Mouse (Mus musculus) naive thymus-derived CD4-positive, alpha-beta T cell, adult 5 months (primary cell): ENCODE data around the gene Scyl1. TPM values are rescaled to one million over a fixed set of nuclear protein-coding genes. Genes with fewer than 3 reads are reported as not detected.

Experiments used
- polyA plus RNA-seq: library from polyadenylated mRNA; unstranded; fragments of 100-300 nt; shearing (Covaris generic); gene quantifications from one replicate; pipeline ENCODE4 v1.2.1, GENCODE M21; 2017

Scyl1 gene
- 65.2 TPM for polyA plus RNA-seq

GRCm38 (mm10) chr19:5770925-5771860 lies at the start of gene Scyl1:
Gene Scyl1 (minus strand): TSS chr19:5771419.

GRCm38 (mm10) chr19:5740320-5741317 lies 30.6 kb downstream of the Scyl1 start, which contains the start of gene Ltbp3:
Gene Ltbp3 (plus strand): TSS chr19:5740904.

GRCm38 (mm10) chr19:5729444-5729815 lies 41.8 kb downstream of the Scyl1 start, which contains the start of gene Fam89b:
Gene Fam89b (minus strand): TSS chr19:5729653.

DNA sequence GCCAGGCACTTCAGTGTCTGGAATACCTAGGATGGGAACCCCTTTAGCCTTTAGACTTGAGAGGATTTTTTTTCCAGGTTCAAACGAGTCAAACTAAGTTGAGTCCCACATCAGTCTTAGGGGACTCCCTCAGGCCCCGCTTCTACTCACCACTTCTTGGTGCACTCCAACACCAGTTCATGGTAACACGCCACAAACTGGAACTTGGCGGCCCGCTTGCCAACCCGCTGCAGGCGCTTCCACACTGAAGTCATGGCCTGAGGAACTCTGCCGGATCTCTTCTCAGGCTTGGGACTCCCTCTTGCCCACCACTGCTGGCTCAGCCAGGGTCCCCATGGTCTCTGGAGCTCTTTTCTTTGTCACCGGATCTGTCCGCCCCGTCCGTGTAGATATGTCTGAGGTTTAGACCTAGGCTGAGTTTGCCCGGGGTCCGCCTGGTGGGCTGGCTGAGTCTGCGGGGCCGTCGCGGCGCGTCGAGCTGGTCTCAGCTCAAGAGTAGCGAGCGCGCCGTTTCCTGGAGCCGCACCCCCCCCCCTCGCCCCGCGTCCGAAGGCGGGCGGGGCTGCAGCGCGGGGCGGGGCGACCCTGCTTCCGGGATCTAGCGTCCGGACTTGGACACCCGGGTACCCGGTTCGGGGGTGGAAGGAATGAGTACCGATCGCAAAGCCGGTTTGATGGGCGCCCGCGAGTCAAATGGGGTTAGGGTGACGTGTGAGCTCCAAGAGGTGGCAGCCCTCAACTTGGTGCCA lies 45.3 kb downstream of the Scyl1 start, which contains the start of gene Ehbp1l1:
TSS of gene Ehbp1l1 (minus strand) at position 551 of the 749 bp plus-strand sequence.

Other genes starting within 250 kb of the Scyl1 start
- not detected for gene Ovol1, start 210.8 kb downstream of the Scyl1 start, polyA plus RNA-seq
- gene Ap5b1, start 203.4 kb downstream of the Scyl1 start, polyA plus RNA-seq = 8.4 TPM
- gene Rnaseh2c, start 169.5 kb downstream of the Scyl1 start, polyA plus RNA-seq = 94.3 TPM
- 78.7 TPM for gene Kat5, start 161.2 kb downstream of the Scyl1 start, polyA plus RNA-seq
- gene Rela, start 133.9 kb downstream of the Scyl1 start, polyA plus RNA-seq = 221 TPM
- 178 TPM for gene Sipa1, start 107.7 kb downstream of the Scyl1 start, polyA plus RNA-seq
- 53.1 TPM for gene Map3k11, start 82.7 kb downstream of the Scyl1 start, polyA plus RNA-seq
- gene Pcnx3, start 82.5 kb downstream of the Scyl1 start, polyA plus RNA-seq = 58.4 TPM
- gene Kcnk7, start 67.1 kb downstream of the Scyl1 start, polyA plus RNA-seq = 0.46 TPM
- 20.2 TPM for gene Ehbp1l1, start 45.1 kb downstream of the Scyl1 start, polyA plus RNA-seq
- gene Fam89b, start 41.8 kb downstream of the Scyl1 start, polyA plus RNA-seq = 57.4 TPM
- gene Ltbp3, start 30.5 kb downstream of the Scyl1 start, polyA plus RNA-seq = not detected
- gene Frmd8, start 103.9 kb upstream of the Scyl1 start, polyA plus RNA-seq = 168 TPM
- 15.7 TPM for gene Slc25a45, start 106.4 kb upstream of the Scyl1 start, polyA plus RNA-seq
- 0.55 TPM for gene Tigd3, start 122.7 kb upstream of the Scyl1 start, polyA plus RNA-seq
- gene Dpf2, start 141.6 kb upstream of the Scyl1 start, polyA plus RNA-seq = 128 TPM
- gene Cdc42ep2, start 153.4 kb upstream of the Scyl1 start, polyA plus RNA-seq = 0.14 TPM
- gene Pola2, start 192.8 kb upstream of the Scyl1 start, polyA plus RNA-seq = 51.0 TPM
- not detected for gene Slc22a20, start 214.7 kb upstream of the Scyl1 start, polyA plus RNA-seq
- gene Capn1, start 244.5 kb upstream of the Scyl1 start, polyA plus RNA-seq = 53.1 TPM